Mouse (Mus musculus) layer of hippocampus, postnatal 36 days (tissue): Measurements from ENCODE around the gene Stag3. TPM values are rescaled to one million over a fixed set of nuclear protein-coding genes. Genes with fewer than 3 reads are reported as not detected.
A peak's percentile ranks its signal among the peaks of the same experiment; 100 is the strongest.

Experiments used
- DNase-seq, 2 experiments: peaks; one replicate each; pipeline ENCODE4 v3.0.0; 2022
- total RNA-seq, 2 experiments: library from RNA; stranded (reverse); gene quantifications; 2 replicates each; pipeline ENCODE4 v1.2.3; 2021

The Stag3 gene
- total RNA-seq = 1 to 10 TPM in 1 of 2 experiments, under 1 TPM in 1; 0.77 to 1.3 TPM

- peak; percentile 78 to 84 for DNase-seq
Observed at GRCm38 (mm10) chr5:138279585-138280424, at the start of gene Stag3, which contains the start of the genes Gm43720 and Gpc2. TSS of gene Stag3 (plus strand) at chr5:138280240. TSS of gene Gm43720 (minus strand) at chr5:138279958. TSS of gene Gpc2 (minus strand) at chr5:138280005.

DNA sequence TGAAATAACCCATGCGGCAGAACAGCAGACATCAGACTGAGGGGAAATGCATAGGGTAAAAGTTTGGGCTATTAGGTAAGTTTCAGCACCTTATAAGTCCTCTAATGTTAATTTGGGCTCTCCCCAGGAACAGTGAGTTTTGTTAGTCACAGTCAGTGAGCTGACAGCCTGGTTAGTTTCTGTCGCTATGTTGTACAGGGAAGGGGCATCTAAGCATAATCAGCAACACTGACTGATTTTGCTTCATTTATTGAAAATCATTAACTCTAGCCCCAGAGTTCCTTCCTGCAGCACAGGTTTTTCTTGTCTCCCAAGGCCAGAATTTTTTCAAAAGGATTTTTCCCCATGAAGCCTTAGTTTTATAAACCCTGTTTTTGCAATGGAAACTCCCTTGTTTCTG, 46.3 kb upstream of the Stag3 start:
- DNase-seq = no peak

DNA sequence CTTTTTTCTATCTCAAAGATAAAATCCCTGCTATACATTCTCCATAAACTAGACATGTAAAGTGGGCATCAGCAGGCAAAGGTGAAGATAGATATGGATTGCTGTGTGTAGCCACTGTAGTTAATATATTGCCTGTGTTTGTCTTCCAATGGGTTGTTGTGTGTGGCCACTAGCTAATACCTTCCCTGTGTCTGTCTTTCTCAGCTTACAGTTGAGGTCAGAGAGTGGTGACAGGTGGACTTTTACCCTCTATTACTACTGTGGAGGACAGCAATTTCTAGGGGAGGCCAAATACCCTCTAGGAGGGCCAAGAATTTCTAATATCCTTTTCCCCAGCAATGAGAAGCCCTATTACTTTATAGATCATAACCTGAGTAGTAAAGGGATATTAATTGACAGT, 45.8 kb upstream of the Stag3 start:
- no peak for DNase-seq

GRCm38 (mm10) chr5:138241511-138241910, 38.5 kb upstream of the Stag3 start:
- no peak for DNase-seq

DNA sequence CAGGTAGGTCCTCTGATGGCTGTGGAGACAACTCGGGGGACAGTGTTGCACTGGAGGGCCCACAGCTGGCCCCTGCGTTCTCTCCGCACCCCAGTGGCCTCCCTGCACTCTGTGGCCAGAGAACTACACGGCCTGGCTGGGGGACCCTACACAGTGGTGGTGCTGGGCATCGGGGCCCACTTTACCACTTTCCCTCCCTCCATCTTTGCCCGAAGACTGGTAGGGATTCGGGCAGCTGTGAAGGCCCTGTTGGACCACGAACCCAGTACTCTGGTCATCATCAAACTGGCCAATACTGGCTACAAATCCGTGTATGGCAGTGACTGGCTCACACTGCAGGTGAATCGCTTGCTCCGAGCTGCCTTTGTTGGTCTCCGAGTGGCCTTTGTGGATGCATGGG, 28.9 kb upstream of the Stag3 start:
- no peak for DNase-seq

DNA sequence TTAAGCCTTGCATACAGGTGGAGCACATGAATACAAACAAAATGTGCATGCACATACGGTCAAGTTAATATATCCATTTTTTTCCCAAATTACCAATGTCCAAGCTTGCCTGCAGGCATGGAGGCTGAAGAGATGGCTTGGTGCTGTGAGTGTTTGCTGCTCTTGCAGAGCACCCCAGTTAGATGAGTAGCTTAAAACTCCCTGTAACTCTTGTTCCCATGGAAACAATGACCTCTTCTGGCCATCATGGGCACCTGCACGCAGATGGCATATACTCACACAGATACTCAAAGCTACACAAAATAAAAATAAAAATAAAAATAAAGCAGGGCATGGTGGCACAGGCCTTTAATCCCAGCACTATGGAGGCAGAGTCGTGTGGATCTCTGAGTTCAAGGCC, 27.0 kb upstream of the Stag3 start:
- DNase-seq = no peak

DNA sequence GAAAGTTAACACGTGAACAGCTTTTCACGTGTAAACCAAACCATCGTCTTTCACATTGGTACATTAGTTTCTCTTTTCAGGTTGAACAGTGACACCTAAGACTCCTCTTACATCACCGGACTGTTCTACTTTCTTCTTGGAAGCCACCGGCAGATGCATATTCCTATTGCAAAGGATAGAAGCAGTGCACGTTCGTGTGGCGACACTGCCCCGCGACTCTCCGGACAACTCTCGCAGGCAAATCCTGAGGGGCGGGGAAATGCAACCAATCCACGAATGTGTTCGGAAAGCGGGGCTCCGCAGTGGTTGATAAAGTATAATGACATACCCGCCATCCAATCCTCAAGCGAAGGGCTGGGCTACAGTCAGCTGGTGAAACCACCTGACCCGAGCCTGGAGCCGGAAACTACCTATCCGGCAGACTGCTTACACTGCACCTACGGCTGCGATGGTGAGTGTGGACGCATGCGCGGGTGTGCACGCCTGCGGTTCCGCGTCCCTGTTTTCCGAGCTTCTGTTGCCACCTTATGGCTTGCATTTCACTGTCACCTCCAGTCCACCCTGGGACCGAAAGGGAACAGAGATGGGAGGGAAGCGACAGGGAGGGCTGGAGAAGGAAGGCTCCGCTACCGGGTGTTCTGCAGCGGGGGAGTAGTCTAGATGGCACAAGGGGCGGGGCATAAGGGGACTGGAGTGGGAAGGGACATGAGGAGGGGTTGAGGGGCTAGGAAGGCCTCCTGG, 24.5 kb upstream of the Stag3 start, which contains the start of gene Lamtor4:
TSS of gene Lamtor4 (plus strand) at position 130 of the 741 bp plus-strand sequence.
- peak; percentile 92 to 94 for DNase-seq

DNA sequence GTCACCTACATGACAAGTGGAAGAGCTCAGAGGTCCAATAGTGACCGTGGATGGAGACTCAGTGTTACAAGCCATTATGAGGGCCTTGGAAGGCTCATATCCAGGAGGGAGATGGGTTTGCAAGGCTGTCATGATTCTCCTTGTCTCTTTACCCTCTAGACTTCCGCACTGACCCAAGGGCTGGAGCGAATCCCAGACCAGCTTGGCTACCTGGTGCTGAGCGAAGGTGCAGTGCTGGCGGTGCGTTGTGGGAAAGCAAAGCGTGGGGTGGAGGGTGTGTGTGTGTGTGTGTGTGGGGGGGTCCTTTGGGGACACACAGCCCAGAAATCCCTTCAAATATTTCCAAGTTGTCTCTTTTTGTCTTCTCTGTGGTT, 24.0 kb upstream of the Stag3 start:
- DNase-seq = no peak

GRCm38 (mm10) chr5:138256966-138257584, 23.0 kb upstream of the Stag3 start:
- no peak for DNase-seq

- DNase-seq = no peak
Observed at GRCm38 (mm10) chr5:138257585-138257978, 22.5 kb upstream of the Stag3 start.

DNA sequence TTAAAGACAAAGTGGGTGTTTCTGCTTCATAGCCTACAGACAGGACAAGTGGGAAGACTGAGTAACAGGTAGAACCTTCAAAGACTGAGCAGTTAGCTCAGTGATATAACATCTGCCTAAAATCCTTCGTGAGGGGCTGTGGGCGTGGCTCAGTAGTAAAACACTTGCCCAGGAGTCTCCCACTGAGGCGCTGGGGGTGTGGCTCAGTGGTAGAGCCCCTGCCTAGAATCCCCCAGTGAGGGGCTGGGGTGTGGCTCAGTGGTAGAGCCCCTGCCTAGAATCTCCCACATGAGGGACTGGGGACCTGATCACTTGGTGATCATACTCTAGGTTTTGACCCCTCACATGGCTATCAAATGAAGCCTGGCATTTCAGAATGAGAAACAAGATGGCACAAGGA, 22.0 kb upstream of the Stag3 start:
- DNase-seq = no peak

- no peak for DNase-seq
Observed at GRCm38 (mm10) chr5:138258542-138258941, 21.5 kb upstream of the Stag3 start.

- no peak for DNase-seq
Observed at GRCm38 (mm10) chr5:138258993-138259392, 21.0 kb upstream of the Stag3 start.

- no peak for DNase-seq
Observed at GRCm38 (mm10) chr5:138260051-138260450, 20.0 kb upstream of the Stag3 start.

GRCm38 (mm10) chr5:138260834-138261233, 19.2 kb upstream of the Stag3 start:
- no peak for DNase-seq

DNA sequence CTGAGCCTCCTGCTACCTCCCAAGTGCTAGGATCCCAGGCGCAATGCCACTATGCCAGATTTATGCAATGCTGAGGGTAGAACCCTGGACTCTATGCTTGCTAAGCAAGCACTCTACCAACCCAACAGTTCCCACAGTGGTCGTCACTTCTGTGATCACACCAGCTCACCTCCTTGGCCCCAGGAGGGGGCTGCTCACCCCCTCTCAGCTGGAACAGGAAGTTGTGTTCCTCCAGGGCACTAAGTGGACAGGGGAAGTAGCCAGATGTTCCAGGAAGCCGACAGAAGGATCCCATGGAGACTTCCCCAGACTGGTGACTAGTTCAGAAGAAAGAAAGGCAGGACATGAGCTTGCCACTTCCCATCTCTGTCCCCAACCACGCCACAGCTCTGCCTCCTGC, 18.0 kb upstream of the Stag3 start:
- no peak for DNase-seq

DNA sequence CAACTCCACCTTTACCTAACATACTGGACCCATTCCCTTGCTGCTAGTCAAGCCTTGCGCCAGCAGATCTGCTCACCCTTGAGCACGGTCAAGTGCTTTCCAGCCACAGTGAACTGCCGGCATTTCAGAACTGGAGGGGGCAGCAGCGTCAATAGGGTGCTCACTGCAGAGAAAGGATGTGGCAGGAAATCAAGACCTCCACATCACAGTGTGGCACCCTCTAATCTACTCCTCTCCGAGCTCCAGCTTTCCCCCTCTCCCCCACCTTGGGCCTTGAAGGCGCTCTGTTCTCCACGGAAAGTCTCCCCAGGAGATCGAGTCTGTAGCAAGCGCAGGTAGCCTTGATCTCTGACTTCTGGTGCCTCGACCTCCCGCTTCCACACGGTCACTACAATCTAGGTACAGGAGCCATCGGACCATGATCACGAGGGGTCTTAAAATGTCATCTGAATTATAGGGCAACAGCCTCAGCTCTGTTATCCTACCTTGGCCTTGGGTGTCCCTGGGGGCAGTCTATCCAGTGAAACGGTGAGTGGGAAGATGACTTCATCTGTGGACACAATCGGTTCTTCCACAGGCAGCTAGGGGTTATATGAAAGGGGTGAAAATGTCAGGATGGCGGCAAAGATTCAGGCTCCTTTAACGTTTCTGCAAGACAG, 17.3 kb upstream of the Stag3 start:
- DNase-seq = no peak

DNA sequence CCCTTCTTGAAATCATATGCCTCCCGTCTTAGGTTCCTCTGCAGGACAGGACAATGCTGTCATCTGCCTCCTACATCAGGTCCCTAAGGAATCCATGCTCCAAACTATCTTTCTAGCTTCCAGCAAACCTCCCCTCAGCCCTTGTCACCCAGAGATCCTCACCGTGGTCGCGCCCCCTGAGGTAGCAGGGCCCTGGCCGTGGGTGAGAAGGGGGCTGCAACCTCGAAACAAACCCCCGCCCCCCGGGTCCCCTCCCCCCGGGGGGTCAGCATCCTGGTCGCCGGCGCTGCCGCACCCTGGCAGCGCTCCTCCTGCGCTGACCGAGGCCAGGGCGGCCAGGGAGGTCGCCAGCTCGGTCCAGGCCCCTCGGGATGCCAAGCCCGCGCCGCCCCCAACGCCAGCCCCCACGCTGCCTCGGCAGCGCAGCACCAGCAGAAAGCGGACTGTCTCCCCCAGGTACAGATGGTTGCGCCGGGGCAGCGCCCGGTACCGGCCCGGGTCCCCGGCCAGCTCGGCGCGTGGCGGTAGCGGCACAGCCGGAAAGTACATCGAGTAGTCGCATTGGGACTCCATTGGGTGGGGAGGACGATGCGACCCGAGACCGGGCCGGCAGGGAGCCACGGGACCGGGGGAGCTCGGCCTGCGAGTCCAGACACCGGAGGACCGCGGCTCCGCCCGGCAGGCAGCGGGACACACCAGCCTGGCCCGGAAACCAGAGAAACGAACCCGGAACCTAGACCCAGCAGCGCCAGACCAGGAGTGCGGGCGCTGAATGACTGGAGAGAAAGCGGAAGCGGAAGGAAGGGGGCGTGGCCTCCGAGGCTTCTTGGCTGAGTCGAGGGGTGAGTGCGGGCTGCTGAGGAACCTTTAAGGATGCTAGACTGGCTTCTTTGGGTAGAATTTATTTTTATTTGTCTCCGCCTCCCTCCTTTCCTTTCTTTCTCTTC, 16.5 kb upstream of the Stag3 start, which contains the start of gene BC037034:
TSS of gene BC037034 (minus strand) at position 774 of the 947 bp plus-strand sequence.
- DNase-seq = peak; percentile 87 to 90

DNA sequence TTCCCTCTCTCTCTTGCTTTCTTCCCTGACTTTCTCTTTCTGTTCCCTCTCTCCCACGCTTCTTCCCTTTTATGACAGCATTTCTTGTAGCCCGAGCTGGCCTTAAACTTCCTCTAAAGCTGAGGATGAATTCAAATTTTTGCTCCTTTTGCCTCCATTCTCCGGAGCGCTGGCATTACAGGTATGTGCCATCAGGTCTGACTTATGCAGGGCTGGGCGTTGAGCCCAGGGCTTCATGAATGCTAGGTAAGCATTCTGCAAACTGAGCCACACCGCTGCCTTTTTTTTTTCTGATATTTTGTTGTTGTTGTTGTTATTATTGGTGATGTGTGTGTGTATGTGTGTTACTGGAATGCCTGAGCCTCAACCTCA, 15.8 kb upstream of the Stag3 start:
- no peak for DNase-seq

DNA sequence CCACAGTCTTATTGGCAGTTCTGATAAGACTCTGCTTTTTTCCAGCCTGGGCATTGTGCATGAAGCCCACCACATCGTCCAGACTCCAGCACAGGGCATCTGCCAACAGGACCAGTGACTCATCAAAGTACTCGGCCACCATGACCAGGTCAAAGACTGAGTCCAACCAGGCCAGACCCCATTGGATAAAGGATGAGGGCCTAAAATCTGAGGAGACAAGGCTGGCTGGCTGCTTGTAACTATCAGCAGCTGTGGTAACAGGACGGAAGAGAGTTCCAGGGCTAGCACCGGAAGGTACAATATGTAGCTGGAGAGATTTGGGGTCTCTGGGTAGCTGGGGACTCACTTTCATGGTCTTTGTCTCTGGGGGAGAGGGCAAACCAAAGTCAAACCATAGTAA, 14.3 kb upstream of the Stag3 start:
- no peak for DNase-seq

DNA sequence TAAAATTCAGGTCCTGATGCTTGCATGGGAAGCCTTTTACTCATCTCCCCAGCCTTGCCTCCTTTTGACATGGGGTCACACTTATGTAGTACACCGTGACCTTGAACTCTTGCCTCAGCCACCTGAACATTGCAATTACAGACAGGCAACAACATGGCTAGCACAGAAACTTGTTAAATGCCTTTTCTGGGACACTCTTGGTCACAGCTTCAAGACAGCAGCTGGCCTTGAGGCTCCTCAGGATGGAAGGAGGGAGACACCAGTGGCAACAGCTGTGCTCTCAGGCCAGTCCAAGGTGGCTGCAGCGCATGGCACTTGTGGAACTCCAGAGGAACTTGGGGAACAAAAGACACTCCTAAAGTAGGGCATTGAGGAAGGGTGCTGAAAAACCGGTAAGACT, 12.9 kb upstream of the Stag3 start:
- no peak for DNase-seq
